15 mouse cellular contexts compared by ENCODE assay signal in the genomic region with DNA sequence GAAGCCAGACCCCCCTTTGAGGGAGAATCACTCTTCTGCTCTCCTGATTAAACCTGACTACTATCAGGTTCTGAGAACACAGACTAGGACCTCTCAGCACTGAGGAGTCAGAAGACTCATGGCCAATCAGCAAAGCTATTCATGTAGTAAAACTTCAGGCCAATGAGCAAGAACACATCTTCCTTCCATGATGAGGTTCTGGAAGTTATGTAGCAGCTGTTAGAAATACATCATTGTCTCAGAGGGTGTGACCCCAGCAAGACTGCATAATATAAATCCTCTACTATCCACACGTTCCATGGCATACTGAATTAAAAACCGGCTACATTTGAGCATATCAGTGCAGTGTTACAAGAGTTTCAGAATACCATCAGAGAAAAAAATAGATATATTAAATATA.
"Had no signal": no experiment of that assay in that cellular context is flagged by ENCODE, and none has a peak within 500 bp of the region (broad histone marks: within the 10 kb centered on the region; RNA-seq: fewer than 3 reads in every experiment).

No protein-coding gene starts in this region.

- ATAC-seq: liver, postnatal 0 days; midbrain, embryonic 13.5 days; midbrain, embryonic 15.5 days had no signal

- H3K27ac ChIP-seq: liver, embryonic 13.5 days; liver, embryonic 15.5 days; midbrain, embryonic 13.5 days; midbrain, embryonic 15.5 days; neural tube, embryonic 12.5 days had no signal

- H3K9ac ChIP-seq: liver, embryonic 13.5 days; liver, embryonic 15.5 days; liver, postnatal 0 days; midbrain, embryonic 13.5 days; midbrain, embryonic 15.5 days; neural tube, embryonic 12.5 days had no signal

- DNase-seq: liver; liver, embryonic 13.5 days; liver, postnatal 0 days; right cerebral cortex, postnatal 25 days; right cerebral cortex, postnatal 4 days; spleen, adult 18-20 months; thymus, adult 18-20 months; thymus, postnatal 14 days; thymus, postnatal 36 days had no signal

- H3K27me3 ChIP-seq: liver, embryonic 13.5 days; liver, embryonic 15.5 days; midbrain, embryonic 13.5 days; midbrain, embryonic 15.5 days; neural tube, embryonic 12.5 days had no signal

- H3K36me3 ChIP-seq: liver, embryonic 13.5 days; liver, embryonic 15.5 days; midbrain, embryonic 13.5 days; midbrain, embryonic 15.5 days; neural tube, embryonic 12.5 days had no signal

- H3K4me3 ChIP-seq: liver, embryonic 13.5 days; liver, embryonic 15.5 days; midbrain, embryonic 13.5 days; midbrain, embryonic 15.5 days; neural tube, embryonic 12.5 days had no signal

- H3K4me1 ChIP-seq: liver, embryonic 13.5 days; liver, embryonic 15.5 days; midbrain, embryonic 13.5 days; midbrain, embryonic 15.5 days; neural tube, embryonic 12.5 days had no signal

- H3K4me2 ChIP-seq: liver, embryonic 11.5 days; liver, embryonic 13.5 days; liver, embryonic 15.5 days; midbrain, embryonic 11.5 days; midbrain, embryonic 13.5 days; midbrain, embryonic 15.5 days; neural tube, embryonic 12.5 days had no signal

- H3K9me3 ChIP-seq: liver, embryonic 13.5 days; liver, embryonic 15.5 days; midbrain, embryonic 13.5 days; midbrain, embryonic 15.5 days; neural tube, embryonic 12.5 days had no signal
